Mouse (Mus musculus) lung, postnatal 0 days (tissue): ENCODE data around the gene Dkk2. TPM values are rescaled to one million over a fixed set of nuclear protein-coding genes. Genes with fewer than 3 reads are reported as not detected.
A peak's percentile ranks its signal among the peaks of the same experiment; 100 is the strongest.

Source experiments
- ATAC-seq: fragments of 200-750 bp; cut with Nextera tagmentation; 2 replicates; pipeline ENCODE4 v1.8.0; 2017; ENCODE audit warnings: moderate library complexity
- DNase-seq: peaks from one replicate; pipeline ENCODE4 v3.0.0-alpha.2; 2016; ENCODE audit warnings: low spot score
- H3K27ac ChIP-seq: fragments of 300-500 bp; sonication (generic); 2 replicates; pipeline ENCODE4 v1.5.1; 2014; ENCODE audit warnings: antibody characterized with exemption, mild to moderate bottlenecking, low read length, mixed read lengths
- H3K27me3 ChIP-seq: fragments of 300-500 bp; sonication (generic); replicated peaks from 2 replicates; pipeline ENCODE4 v1.6.1; 2014; ENCODE audit warnings: low read length, mixed read lengths; ENCODE audit not compliant: insufficient read depth
- H3K36me3 ChIP-seq: fragments of 300-500 bp; sonication (generic); 2 replicates; pipeline ENCODE4 v1.6.1; 2014; ENCODE audit warnings: low read length, mixed read lengths; ENCODE audit not compliant: insufficient read depth
- H3K4me1 ChIP-seq: fragments of 300-500 bp; sonication (generic); 2 replicates; pipeline ENCODE4 v1.6.1; 2014; ENCODE audit warnings: antibody characterized with exemption, low read depth, low read length, mixed read lengths; ENCODE audit not compliant: insufficient read depth
- H3K4me2 ChIP-seq: fragments of 300-500 bp; sonication (generic); replicated peaks from 2 replicates; pipeline ENCODE4 v1.6.1; 2014; ENCODE audit warnings: low read depth, mild to moderate bottlenecking, low read length, moderate library complexity, mixed read lengths
- H3K4me3 ChIP-seq: fragments of 300-500 bp; sonication (generic); 2 replicates; pipeline ENCODE4 v1.5.1; 2014; ENCODE audit warnings: low read depth, low read length
- H3K9ac ChIP-seq: fragments of 300-500 bp; sonication (generic); replicated peaks from 2 replicates; pipeline ENCODE4 v1.6.1; 2014; ENCODE audit warnings: low read depth, mild to moderate bottlenecking
- H3K9me3 ChIP-seq: fragments of 300-500 bp; sonication (generic); 2 replicates; pipeline ENCODE4 v1.6.1; 2016; ENCODE audit warnings: low read length, mixed read lengths
- CTCF ChIP-seq: IDR thresholded peaks from 2 replicates; pipeline ENCODE4 v1.5.1; 2016; ENCODE audit warnings: antibody characterized with exemption, mild to moderate bottlenecking
- EP300 ChIP-seq: IDR thresholded peaks from 2 replicates; pipeline ENCODE4 v1.6.1; 2016; ENCODE audit warnings: antibody characterized with exemption, mild to moderate bottlenecking, control low read depth
- WGBS: fragments of 180-500 bp; shearing (Covaris S2); extraction: QIAGEN DNeasy Blood & Tissue Kit; methylation state at CpG from one replicate; pipeline ENCODE4 v1.1.7; 2014; 5-methylcytosine and 5-hydroxymethylcytosine counted together
- polyA plus RNA-seq: library from polyadenylated mRNA; unstranded; fragments of >200 nt; fragmentation: Nextera tagmentation; extraction: Ambion mirVana; gene quantifications from 2 replicates; pipeline ENCODE4 v1.2.1, GENCODE M21; 2015

The Dkk2 gene
- polyA plus RNA-seq, 1 experiment from 2014 or later, result 1.5 TPM

DNA sequence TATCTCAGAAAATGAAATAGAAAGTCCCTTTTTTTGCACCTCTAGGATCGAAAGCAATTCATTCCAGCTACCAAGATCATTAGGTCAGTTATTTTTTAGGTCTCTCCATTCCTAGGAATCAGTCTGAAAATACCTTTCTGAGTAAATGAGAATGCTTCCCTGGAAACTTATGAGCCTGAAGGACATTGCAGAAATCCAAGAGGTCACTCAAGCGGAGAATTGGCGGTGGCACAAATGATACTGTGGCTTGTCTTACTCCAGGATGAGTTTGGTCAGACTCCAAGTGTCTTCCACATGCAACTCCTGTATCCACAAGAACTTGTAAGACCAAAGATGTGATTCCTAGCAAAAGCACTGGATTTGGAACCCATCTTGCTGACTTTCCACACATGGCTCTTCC lies 21.7 kb upstream of the Dkk2 start:
- Histone ChIP-seq H3K9me3 (no peaks in the 10 kb centered on the region), H3K4me2 (no peak overlapping the region), H3K9ac (no peak overlapping the region), H3K27me3 (no peaks in the 10 kb centered on the region), H3K36me3 (no peaks in the 10 kb centered on the region), H3K4me1 (no peaks in the 10 kb centered on the region), H3K4me3 (no peak overlapping the region), H3K27ac (no peak overlapping the region)
- WGBS, result 98% methylated on average over 3 of the region's 3 CpGs
- DNase-seq (no peak), ATAC-seq (no peak)
- TF ChIP-seq EP300, result no peak
- no peak for TF ChIP-seq CTCF

DNA sequence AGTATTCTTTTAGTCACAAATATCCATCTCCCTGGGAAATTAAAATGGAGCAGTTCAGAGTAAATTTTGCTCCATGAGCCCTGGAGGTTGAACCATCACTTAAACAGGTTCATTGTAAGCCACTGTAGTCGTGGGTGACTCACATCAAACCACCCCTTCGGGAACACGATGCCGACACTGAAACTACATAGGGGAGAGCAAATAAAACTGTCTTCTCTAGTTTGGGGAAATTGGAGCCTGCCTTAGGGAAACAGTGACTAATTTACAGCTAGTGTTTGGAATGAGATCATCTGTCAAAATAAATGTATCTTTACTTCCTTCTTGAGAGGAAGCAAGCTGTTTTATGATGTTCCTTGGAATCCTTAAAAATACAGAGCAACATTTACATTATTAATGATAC lies 21.1 kb upstream of the Dkk2 start:
- Histone ChIP-seq H3K36me3 (no peaks in the 10 kb centered on the region), H3K9ac (no peak overlapping the region), H3K27me3 (no peaks in the 10 kb centered on the region), H3K4me1 (no peaks in the 10 kb centered on the region), H3K27ac (no peak overlapping the region), H3K4me2 (no peak overlapping the region), H3K9me3 (no peaks in the 10 kb centered on the region), H3K4me3 (no peak overlapping the region)
- DNase-seq (no peak), ATAC-seq (no peak)
- TF ChIP-seq EP300, result no peak
- no peak for TF ChIP-seq CTCF
- WGBS, result 51% methylated on average over 4 of the region's 4 CpGs

GRCm38 (mm10) chr3:132064920-132065319 lies 20.2 kb upstream of the Dkk2 start:
- DNase-seq, result no peak
- Histone ChIP-seq H3K27me3 (no peaks in the 10 kb centered on the region), H3K4me3 (no peak overlapping the region), H3K4me1 (no peaks in the 10 kb centered on the region), H3K4me2 (no peak overlapping the region), H3K27ac (no peak overlapping the region), H3K9me3 (no peaks in the 10 kb centered on the region), H3K36me3 (no peaks in the 10 kb centered on the region), H3K9ac (no peak overlapping the region)
- WGBS, result 75% methylated on average over 1 of the region's 1 CpGs
- TF ChIP-seq CTCF (no peak), EP300 (no peak)
- no peak for ATAC-seq

- Histone ChIP-seq H3K27me3 (no peaks in the 10 kb centered on the region), H3K9ac (no peak overlapping the region), H3K27ac (no peak overlapping the region), H3K4me3 (no peak overlapping the region), H3K36me3 (no peaks in the 10 kb centered on the region), H3K4me1 (no peaks in the 10 kb centered on the region), H3K4me2 (no peak overlapping the region), H3K9me3 (no peaks in the 10 kb centered on the region)
- TF ChIP-seq CTCF (peak; percentile 47), EP300 (no peak)
- no peak for DNase-seq
- no peak for ATAC-seq
- 28% methylated on average over 2 of the region's 2 CpGs for WGBS
These were observed 14.1 kb upstream of the Dkk2 start for GRCm38 (mm10) chr3:132070949-132071348.

DNA sequence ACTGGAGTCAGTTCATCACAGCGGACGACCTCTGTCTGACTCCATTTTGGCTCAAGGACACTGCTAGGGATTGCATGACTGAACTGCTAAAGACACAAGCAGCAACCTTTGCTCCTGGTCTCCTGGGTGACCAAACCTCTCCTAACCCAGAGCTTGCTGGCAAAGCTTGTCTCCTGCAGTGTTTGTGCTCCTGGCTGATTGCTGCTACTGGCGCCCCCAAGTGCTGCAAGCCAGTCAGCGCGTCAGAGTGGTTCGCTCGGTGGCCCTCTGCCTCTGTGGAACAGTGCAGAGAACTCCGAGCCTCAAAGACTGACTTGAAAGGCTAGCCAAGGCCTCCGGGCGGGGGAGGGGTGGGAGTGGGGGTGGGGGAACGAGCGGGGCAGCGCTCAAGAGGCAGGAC lies 1.1 kb upstream of the Dkk2 start:
- no peak for TF ChIP-seq EP300
- peak; percentile 75 for TF ChIP-seq CTCF
- Histone ChIP-seq H3K27ac (no peak overlapping the region), H3K4me1 (0 out of 2 replicates have a peak, but pooled peaks cover 3% of the 10 kb centered on the region), H3K4me2 (peak overlapping the region; percentile 35), H3K4me3 (peak overlapping the region; percentile 5; the same call in 1 of the 2 replicates), H3K27me3 (peaks cover 29% of the 10 kb centered on the region), H3K36me3 (no peaks in the 10 kb centered on the region), H3K9ac (no peak overlapping the region), H3K9me3 (no peaks in the 10 kb centered on the region)
- ATAC-seq (peak; percentile 60), DNase-seq (peak; percentile 63)
- 6% methylated on average over 13 of the region's 13 CpGs for WGBS

DNA sequence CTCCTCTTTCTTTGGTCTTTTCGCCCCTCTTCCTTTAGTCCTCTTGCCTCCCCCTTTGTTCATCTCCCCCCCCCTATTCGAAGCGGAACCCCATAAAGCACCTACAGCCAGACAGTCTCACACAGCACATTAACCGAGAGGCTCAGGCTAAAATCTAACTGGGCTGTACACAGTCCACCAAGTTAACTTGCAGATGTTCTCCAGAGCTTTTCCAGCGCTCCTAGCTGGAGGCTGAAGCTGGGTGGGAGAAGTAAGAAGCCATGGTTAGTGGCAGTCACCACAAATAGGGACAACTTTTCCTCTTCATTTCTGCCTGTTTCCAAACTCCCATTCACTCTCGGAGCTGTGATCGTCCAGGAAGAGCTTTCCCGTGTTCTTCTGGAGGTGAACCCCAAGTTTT lies 412 bp upstream of the Dkk2 start:
- Histone ChIP-seq H3K36me3 (no peaks in the 10 kb centered on the region), H3K9ac (no peak overlapping the region), H3K4me3 (peak overlapping the region; percentile 27; the same call in 1 of the 2 replicates), H3K27ac (no peak overlapping the region), H3K9me3 (no peaks in the 10 kb centered on the region), H3K4me1 (0 out of 2 replicates have a peak, but pooled peaks cover 3% of the 10 kb centered on the region), H3K27me3 (peaks cover 29% of the 10 kb centered on the region), H3K4me2 (peak overlapping the region; percentile 62)
- 1% methylated on average over 8 of the region's 8 CpGs for WGBS
- no peak for TF ChIP-seq CTCF
- no peak for TF ChIP-seq EP300
- ATAC-seq (no peak), DNase-seq (no peak)

DNA sequence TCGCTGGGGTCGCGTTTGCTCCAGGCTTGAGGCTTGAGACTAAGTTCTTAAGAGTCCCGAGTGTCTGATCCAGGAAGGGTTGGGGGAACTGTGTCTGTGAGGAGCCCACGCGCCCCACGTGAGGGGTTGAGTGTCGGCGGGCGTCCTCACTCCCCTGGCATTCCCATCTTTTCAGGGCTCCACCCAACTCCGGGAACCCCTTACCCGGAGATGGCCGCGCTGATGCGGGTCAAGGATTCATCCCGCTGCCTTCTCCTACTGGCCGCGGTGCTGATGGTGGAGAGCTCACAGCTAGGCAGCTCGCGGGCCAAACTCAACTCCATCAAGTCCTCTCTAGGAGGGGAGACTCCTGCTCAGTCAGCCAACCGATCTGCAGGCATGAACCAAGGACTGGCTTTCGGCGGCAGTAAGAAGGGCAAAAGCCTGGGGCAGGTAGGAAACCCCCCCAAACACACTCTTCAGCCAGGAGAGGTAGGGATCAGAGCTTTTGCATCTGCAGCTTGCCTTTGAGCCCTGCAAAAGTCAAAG lies 795 bp downstream of the Dkk2 start:
- ATAC-seq, result no peak
- Histone ChIP-seq H3K27me3 (peaks cover 29% of the 10 kb centered on the region), H3K4me1 (0 out of 2 replicates have a peak, but pooled peaks cover 3% of the 10 kb centered on the region), H3K9me3 (no peaks in the 10 kb centered on the region), H3K36me3 (no peaks in the 10 kb centered on the region), H3K4me3 (peak overlapping the region; percentile 27), H3K27ac (no peak overlapping the region), H3K9ac (no peak overlapping the region), H3K4me2 (peak overlapping the region; percentile 62)
- WGBS, result 0% methylated on average over 23 of the region's 23 CpGs
- no peak for DNase-seq
- no peak for TF ChIP-seq CTCF
- TF ChIP-seq EP300, result no peak
